In genomic region chr2:96234613-96235012, GRCm38 (mm10) we compare ENCODE assay signal across 10 mouse cellular contexts.
A peak's percentile ranks its signal among the peaks of the same experiment; 100 is the strongest.
DNase-seq lines count a peak whose midpoint lies in the region; ATAC-seq lines count a peak whose summit lies in the region.
"Had no signal": no experiment of that assay in that cellular context is flagged by ENCODE, and none has a peak within 500 bp of the region (broad histone marks: within the 10 kb centered on the region; RNA-seq: fewer than 3 reads in every experiment).

No protein-coding gene starts in this region.

- no peak for ATAC-seq in cerebellum, adult (ENCODE audit: insufficient number of reproducible peaks, low FRiP score, low TSS enrichment)

- DNase-seq in cerebellum, postnatal 14 days, result peak; percentile 41 to 43
- DNase-seq in layer of hippocampus, adult 11-12 months (ENCODE audit: low spot score), result peak; percentile 16
- DNase-seq in layer of hippocampus, adult 9-11 months, result no peak
- DNase-seq in right cerebral cortex, postnatal 14 days, result peak; percentile 19
- no peak for DNase-seq in right cerebral cortex, postnatal 36 days (ENCODE audit: low spot score in 2 of 2)
- no peak for DNase-seq in spleen, postnatal 36 days (ENCODE audit: low spot score in 2 of 2)
- no peak for DNase-seq in heart, adult 8-10 months (ENCODE audit: low spot score)
- DNase-seq: heart, adult 18-20 months; lung, postnatal 10 days had no signal

Comparison
In these comparisons a context has a peak if more than half of its experiments do, and no peak if none do; other contexts are left out.
1. DNase-seq: peak in cerebellum, postnatal 14 days (2 of 2), layer of hippocampus, adult 11-12 months (single experiment) and right cerebral cortex, postnatal 14 days (single experiment); none in layer of hippocampus, adult 9-11 months (single experiment), right cerebral cortex, postnatal 36 days (0 of 2), spleen, postnatal 36 days (0 of 2) and heart, adult 8-10 months (single experiment).